Mouse (Mus musculus): ENCODE results near the gene Unk.

DNA sequence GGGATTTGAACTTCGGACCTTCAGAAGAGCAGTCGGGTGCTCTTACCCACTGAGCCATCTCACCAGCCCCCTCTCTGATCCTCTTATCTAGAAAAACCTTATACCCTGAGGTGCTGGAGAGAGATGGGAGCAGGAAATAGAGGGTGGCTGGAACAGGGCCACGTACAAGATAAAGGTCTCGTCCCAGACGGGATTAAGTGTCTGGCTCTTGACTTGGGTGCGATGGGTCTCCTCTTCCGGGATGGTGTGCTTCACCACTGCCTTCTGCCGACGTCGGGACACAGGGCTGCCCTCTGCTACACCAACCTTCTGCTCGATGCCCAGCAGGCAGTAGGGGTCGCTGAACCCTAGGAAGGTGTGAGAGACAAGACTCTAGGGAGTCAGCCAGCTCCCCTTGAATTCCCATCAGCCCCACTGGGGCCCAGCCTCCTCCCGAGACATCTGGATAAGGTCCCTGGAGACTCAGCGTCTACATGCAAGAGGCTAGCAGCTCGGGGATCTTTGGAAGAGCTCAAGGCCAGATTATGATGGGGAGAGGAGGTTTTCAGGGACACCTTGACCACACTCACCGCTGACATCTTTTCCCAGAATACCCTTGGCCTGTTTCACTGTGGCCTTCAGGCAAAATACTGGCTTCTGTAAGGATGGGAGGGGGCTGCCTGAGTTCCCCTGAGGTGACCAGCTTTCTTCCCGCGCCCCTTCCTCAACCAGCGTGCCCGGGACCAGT is 45.6 kb downstream of the Unk start:
- peak in 2 of 3 experiments; percentile 49 to 56; a peak in 4 of 6 replicates for TF ChIP-seq CTCF (IDR thresholded peaks at IDR 0.05 in 2 of 3, conservative IDR thresholded peaks at IDR 0.05 in 1 of 3; ENCODE audit: control insufficient read depth in 1 of 3, insufficient read depth in 1 of 3, low read depth in 2 of 3, low read length in 3 of 3, poor library complexity in 1 of 3, severe bottlenecking in 1 of 3)
- TF ChIP-seq USF1 (IDR thresholded peaks at IDR 0.05; ENCODE audit: low read depth, low read length): no peak
- TF ChIP-seq RCOR1 (IDR thresholded peaks at IDR 0.05; ENCODE audit: low read depth, low read length): peak; percentile 74
- TF ChIP-seq E2F4 (IDR thresholded peaks at IDR 0.05; ENCODE audit: borderline replicate concordance, low read depth, low read length): no peak; the same call in 1 of the 2 replicates
- TF ChIP-seq SMC3 (IDR thresholded peaks at IDR 0.05; ENCODE audit: low read depth, low read length): no peak
- peak; percentile 47 for TF ChIP-seq HCFC1 (IDR thresholded peaks at IDR 0.05; ENCODE audit: low read depth, low read length)
- peak; percentile 5; the same call in 1 of the 2 replicates for TF ChIP-seq BHLHE40 (IDR thresholded peaks at IDR 0.05; ENCODE audit: borderline replicate concordance, low read depth, low read length)
- no peak for TF ChIP-seq JUND (IDR thresholded peaks at IDR 0.05; ENCODE audit: low read depth, low read length)
- peak; percentile 68 to 85 for TF ChIP-seq EP300 (IDR thresholded peaks at IDR 0.05; ENCODE audit: low read depth in 1 of 2, low read length in 2 of 2)
- peak; percentile 10; the same call in 1 of the 2 replicates for TF ChIP-seq RAD21 (IDR thresholded peaks at IDR 0.05; ENCODE audit: low read depth, low read length)
- TF ChIP-seq MAX (IDR thresholded peaks at IDR 0.05; ENCODE audit: low read length): peak; percentile 50
- TF ChIP-seq POLR2A (IDR thresholded peaks at IDR 0.05; ENCODE audit: control insufficient read depth in 1 of 2, insufficient read depth in 1 of 2, low read depth in 1 of 2, low read length in 2 of 2, poor library complexity in 1 of 2): peak; percentile 41 to 49; a peak in 2 of 4 replicates
- TF ChIP-seq TAL1 (IDR thresholded peaks at IDR 0.05; ENCODE audit: low read length): peak; percentile 77

All from MEL (cell line).